Mouse (Mus musculus) CH12.LX (cell line): Measurements from ENCODE around the gene Pom121l2. TPM values are rescaled to one million over a fixed set of nuclear protein-coding genes. Genes with fewer than 3 reads are reported as not detected.
A peak's percentile ranks its signal among the peaks of the same experiment; 100 is the strongest.

Experiments
- DNase-seq: peaks from one replicate; pipeline ENCODE4 v3.0.0-alpha.2; 2013; ENCODE audit errors: extremely low read depth
- H3K27ac ChIP-seq: 2 replicates; pipeline ENCODE4 v1.5.1; 2012; ENCODE audit warnings: low read depth, mild to moderate bottlenecking, control low read depth, moderate library complexity; ENCODE audit not compliant: insufficient read depth
- H3K27me3 ChIP-seq: replicated peaks from 2 replicates; pipeline ENCODE3; 2012; ENCODE audit warnings: inconsistent platforms
- H3K36me3 ChIP-seq, 2 experiments: replicated peaks in 1 of 2; 2 replicates each; pipeline versions ENCODE3 to v1.6.1; 2012; ENCODE audit warnings: inconsistent platforms in 1 of 2, low read length in 1 of 2, mild to moderate bottlenecking in 1 of 2, mixed read lengths in 1 of 2, moderate library complexity in 1 of 2; ENCODE audit not compliant: control insufficient read depth in 1 of 2, insufficient read depth in 1 of 2
- H3K4me1 ChIP-seq, 2 experiments: 2 replicates each; pipeline ENCODE4 v1.6.1; 2012; ENCODE audit warnings: inconsistent platforms in 1 of 2, moderate library complexity in 1 of 2; ENCODE audit not compliant: insufficient read depth in 2 of 2, control insufficient read depth in 1 of 2
- H3K4me2 ChIP-seq: 2 replicates; pipeline ENCODE4 v1.6.1; 2012; ENCODE audit warnings: low read depth, mild to moderate bottlenecking, control low read depth; ENCODE audit not compliant: poor library complexity, insufficient read depth, severe bottlenecking
- H3K4me3 ChIP-seq, 3 experiments: fragments of 150-350 bp in 1 of 3; sonication (generic) in 1 of 3; replicated peaks in 1 of 3; 2 replicates each; pipeline versions ENCODE3 to v1.5.1; 2011 to 2012; ENCODE audit warnings: low read depth in 2 of 3, low read length in 2 of 3, mild to moderate bottlenecking in 2 of 3, moderate library complexity in 2 of 3, control low read depth in 1 of 3, improper control_type of control experiment in 1 of 3, inconsistent platforms in 1 of 3, mixed read lengths in 1 of 3; ENCODE audit not compliant: poor library complexity in 1 of 3
- H3K79me2 ChIP-seq: replicated peaks from 2 replicates; pipeline ENCODE4 v1.6.1; 2012; ENCODE audit warnings: mild to moderate bottlenecking, moderate library complexity; ENCODE audit not compliant: control insufficient read depth, poor library complexity, insufficient read depth, severe bottlenecking; ENCODE audit errors: extremely low read depth
- H3K9ac ChIP-seq: 2 replicates; pipeline ENCODE4 v1.6.1; 2012; ENCODE audit warnings: low read depth, mild to moderate bottlenecking, control low read depth, moderate library complexity; ENCODE audit not compliant: insufficient read depth
- H3K9me3 ChIP-seq: replicated peaks from 2 replicates; pipeline ENCODE3; 2012; ENCODE audit warnings: low read length, inconsistent platforms, mixed read lengths
- CHD1 ChIP-seq: IDR thresholded peaks from 2 replicates; pipeline ENCODE4 v1.6.1; 2012; ENCODE audit warnings: low read depth, low read length, improper control_type of control experiment, inconsistent platforms
- E2F4 ChIP-seq: IDR thresholded peaks from 2 replicates; pipeline ENCODE4 v1.6.1; 2011; ENCODE audit warnings: low read depth, low read length, improper control_type of control experiment; ENCODE audit not compliant: insufficient replicate concordance
- ELF1 ChIP-seq: IDR thresholded peaks from 2 replicates; pipeline ENCODE4 v1.6.1; 2014; ENCODE audit warnings: low read depth, mild to moderate bottlenecking, inconsistent platforms, low read length, improper control_type of control experiment
- EP300 ChIP-seq: IDR thresholded peaks from 2 replicates; pipeline ENCODE4 v1.6.1; 2011; ENCODE audit warnings: low read length, improper control_type of control experiment
- HCFC1 ChIP-seq: IDR thresholded peaks from 2 replicates; pipeline ENCODE4 v1.6.1; 2012; ENCODE audit warnings: low read depth, mild to moderate bottlenecking, inconsistent platforms, low read length, improper control_type of control experiment
- IRF4 ChIP-seq: IDR thresholded peaks from 2 replicates; pipeline ENCODE4 v1.6.1; 2014; ENCODE audit warnings: low read depth, mild to moderate bottlenecking, inconsistent platforms, low read length, improper control_type of control experiment
- JUN ChIP-seq: IDR thresholded peaks from 2 replicates; pipeline ENCODE4 v1.6.1; 2011; ENCODE audit warnings: low read depth, mild to moderate bottlenecking, low read length, improper control_type of control experiment, moderate library complexity; ENCODE audit not compliant: insufficient read depth
- JUND ChIP-seq: conservative IDR thresholded peaks from 2 replicates; pipeline ENCODE4 v1.6.1; 2011; ENCODE audit warnings: low read depth, low read length, improper control_type of control experiment
- KAT2A ChIP-seq: IDR thresholded peaks from 2 replicates; pipeline ENCODE4 v1.6.1; 2012; ENCODE audit warnings: low read length, improper control_type of control experiment, inconsistent platforms; ENCODE audit not compliant: insufficient replicate concordance
- MAFK ChIP-seq: IDR thresholded peaks from 2 replicates; pipeline ENCODE4 v1.6.1; 2011; ENCODE audit warnings: low read length, improper control_type of control experiment; ENCODE audit not compliant: insufficient replicate concordance
- MAX ChIP-seq: IDR thresholded peaks from 2 replicates; pipeline ENCODE4 v1.6.1; 2011; ENCODE audit warnings: low read length, improper control_type of control experiment
- MAZ ChIP-seq: IDR thresholded peaks from 2 replicates; pipeline ENCODE4 v1.6.1; 2012; ENCODE audit warnings: low read depth, mild to moderate bottlenecking, inconsistent platforms, low read length, improper control_type of control experiment, moderate library complexity
- MEF2A ChIP-seq: IDR thresholded peaks from 2 replicates; pipeline ENCODE4 v1.6.1; 2014; ENCODE audit warnings: low read depth, mild to moderate bottlenecking, inconsistent platforms, low read length, improper control_type of control experiment, borderline replicate concordance
- MXI1 ChIP-seq: IDR thresholded peaks from 2 replicates; pipeline ENCODE4 v1.6.1; 2011; ENCODE audit warnings: mild to moderate bottlenecking, low read depth, low read length, improper control_type of control experiment
- MYC ChIP-seq: IDR thresholded peaks from 2 replicates; pipeline ENCODE4 v1.6.1; 2011; ENCODE audit warnings: low read depth, mild to moderate bottlenecking, improper control_type of control experiment, low read length
- NRF1 ChIP-seq: IDR thresholded peaks from 2 replicates; pipeline ENCODE4 v1.6.1; 2014; ENCODE audit warnings: low read depth, mild to moderate bottlenecking, inconsistent platforms, low read length, improper control_type of control experiment, moderate library complexity
- PAX5 ChIP-seq: IDR thresholded peaks from 2 replicates; pipeline ENCODE4 v1.6.1; 2012; ENCODE audit warnings: low read length, inconsistent platforms, mixed read lengths
- POLR2AphosphoS2 ChIP-seq: IDR thresholded peaks from 2 replicates; pipeline ENCODE4 v1.6.1; 2011; ENCODE audit warnings: low read depth, low read length, improper control_type of control experiment
- RAD21 ChIP-seq: IDR thresholded peaks from 2 replicates; pipeline ENCODE4 v1.6.1; 2011; ENCODE audit warnings: low read depth, mild to moderate bottlenecking, low read length, improper control_type of control experiment, moderate library complexity
- SMC3 ChIP-seq: IDR thresholded peaks from 2 replicates; pipeline ENCODE4 v1.6.1; 2011; ENCODE audit warnings: low read depth, low read length, improper control_type of control experiment
- TBP ChIP-seq: conservative IDR thresholded peaks from 2 replicates; pipeline ENCODE4 v1.6.1; 2011; ENCODE audit warnings: low read depth, low read length, improper control_type of control experiment
- UBTF ChIP-seq: IDR thresholded peaks from 2 replicates; pipeline ENCODE4 v1.6.1; 2012; ENCODE audit warnings: low read depth, mild to moderate bottlenecking, inconsistent platforms, low read length, improper control_type of control experiment, moderate library complexity
- USF1 ChIP-seq: IDR thresholded peaks from 2 replicates; pipeline ENCODE4 v1.6.1; 2014; ENCODE audit warnings: low read depth, mild to moderate bottlenecking, inconsistent platforms, low read length, improper control_type of control experiment
- USF2 ChIP-seq: conservative IDR thresholded peaks from 2 replicates; pipeline ENCODE4 v1.6.1; 2011; ENCODE audit warnings: low read depth, low read length, improper control_type of control experiment
- ZKSCAN1 ChIP-seq: IDR thresholded peaks from 2 replicates; pipeline ENCODE4 v1.6.1; 2012; ENCODE audit warnings: low read depth, inconsistent platforms, low read length, improper control_type of control experiment, borderline replicate concordance
- ZNF384 ChIP-seq: IDR thresholded peaks from 2 replicates; pipeline ENCODE4 v1.6.1; 2012; ENCODE audit warnings: low read depth, low read length, improper control_type of control experiment, inconsistent platforms
- dilution Hi-C: fragments of 300-500 bp; cut with MboI; formaldehyde crosslinking; loops from 2 replicates; pipeline ENCODE4 v1.14.3; 2020; ENCODE audit warnings: low sequenced_read_pairs; ENCODE audit not compliant: extremely low pct_unique_long_range_greater_than_20kb, extremely low pct_ligation_motif_present
- in situ Hi-C: fragments of 300-500 bp; cut with MboI; formaldehyde crosslinking; loops from 3 replicates; pipeline ENCODE4 v1.14.3; 2019; ENCODE audit warnings: low sequenced_read_pairs, low pct_ligation_motif_present, low pct_unique_long_range_greater_than_20kb, mixed read lengths
- polyA plus RNA-seq: library from polyadenylated mRNA; unstranded; fragments of >175 nt; gene quantifications from 2 replicates; pipeline ENCODE4 v1.2.1, GENCODE M21; 2012; ENCODE audit warnings: low read depth; ENCODE audit not compliant: insufficient read length
- total RNA-seq, 2 experiments: library from RNA; depleted of rRNA; stranded (reverse); fragments of 300-350 nt in 1 of 2; fragments of >200 nt in 1 of 2; gene quantifications; 2 replicates each; pipeline ENCODE4 v1.2.3; 2012 to 2014

Gene Pom121l2
- total and polyA plus RNA-seq, 3 experiments: not detected

DNA sequence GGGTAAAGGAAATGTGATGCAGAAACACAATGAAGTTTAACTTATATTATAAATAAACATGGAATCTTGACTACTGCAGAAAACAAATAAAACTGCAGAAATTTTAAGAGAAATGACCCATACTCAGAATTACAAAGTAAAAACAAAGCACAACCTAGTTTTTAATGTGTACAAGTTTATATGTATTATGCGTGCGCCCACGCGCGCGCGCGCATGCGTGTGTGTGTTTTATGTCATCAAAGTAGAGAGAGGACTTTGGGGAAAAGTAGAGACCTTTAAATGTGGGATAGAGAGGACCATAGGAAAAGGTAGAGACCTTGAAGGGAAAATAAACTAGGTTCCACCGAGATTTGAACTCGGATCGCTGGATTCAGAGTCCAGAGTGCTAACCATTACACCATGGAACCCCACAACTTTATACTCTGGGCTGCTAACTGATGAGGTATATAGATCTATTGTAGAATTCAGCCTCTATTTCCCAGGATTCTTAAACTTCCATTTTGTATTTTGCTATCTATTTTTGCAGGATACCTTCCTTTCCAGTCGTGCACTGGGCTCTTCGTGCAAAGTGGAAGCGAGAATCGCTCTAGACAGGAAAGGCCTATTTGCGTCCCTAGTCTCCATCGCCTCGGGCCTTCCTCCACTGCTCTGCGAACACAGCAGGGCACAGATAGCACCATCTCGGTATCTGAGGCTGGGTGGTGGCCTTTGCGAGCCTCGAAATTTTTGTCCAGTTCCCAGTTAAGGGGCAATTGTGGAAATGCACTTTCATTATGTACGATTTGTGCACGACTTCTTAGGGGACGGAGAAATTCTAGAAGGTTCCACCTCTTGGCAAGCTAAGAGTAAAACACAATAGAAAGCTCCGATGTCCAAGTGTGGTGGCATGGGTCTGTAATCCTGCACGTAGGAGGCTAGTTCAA lies 47.1 kb upstream of the Pom121l2 start (continued):
- TF ChIP-seq UBTF: peak; percentile 94
- no peak for TF ChIP-seq CHD1
- TF ChIP-seq HCFC1: no peak
- TF ChIP-seq PAX5: no peak
- TF ChIP-seq MXI1: no peak
- no peak for TF ChIP-seq JUN
- 0 out of 2 replicates have a peak, but pooled peaks have one; percentile 25 for TF ChIP-seq IRF4
- no peak for TF ChIP-seq MEF2A
- no peak for TF ChIP-seq USF1
- no peak for TF ChIP-seq SMC3
- no peak for TF ChIP-seq MAZ
- no peak; the same call in 1 of the 2 replicates for TF ChIP-seq MAX
- TF ChIP-seq KAT2A: 0 out of 2 replicates have a peak, but pooled peaks have one; percentile 55
- no peak for TF ChIP-seq RAD21
- TF ChIP-seq ZKSCAN1: no peak
- TF ChIP-seq USF2: no peak
- TF ChIP-seq POLR2AphosphoS2: no peak
- no peak for TF ChIP-seq EP300
- TF ChIP-seq MYC: peak; percentile 12; the same call in 1 of the 2 replicates

GRCm38 (mm10) chr13:21934982-21935791 lies 45.8 kb upstream of the Pom121l2 start:
- H3K9me3 ChIP-seq: peaks cover 3% of the 10 kb centered on the region
- no peaks in the 10 kb centered on the region for H3K79me2 ChIP-seq
- in situ Hi-C loops (loop anchor here (25.0 kb wide), 3 partner anchors 223 to 1577 kb away; partner anchors contain the start of genes Hist1h2ai, Hist1h2bl, Hist1h2bm and Hist1h3h), dilution Hi-C loops (no loop called here)
- H3K9ac ChIP-seq: peak overlapping the region; percentile 63
- no peaks in the 10 kb centered on the region for H3K36me3 ChIP-seq
- peak; percentile 83 for DNase-seq
- H3K4me1 ChIP-seq: peaks cover 0 to 15% of the 10 kb centered on the region in 2 experiments; a peak in 2 of 4 replicates
- peak overlapping the region; percentile 84 for H3K4me2 ChIP-seq
- H3K27me3 ChIP-seq: peaks cover 6% of the 10 kb centered on the region
- no peak for TF ChIP-seq MAZ
- peak; percentile 89; the same call in 1 of the 2 replicates for TF ChIP-seq E2F4
- peak; percentile 98 for TF ChIP-seq ZNF384
- peak; percentile 100 for TF ChIP-seq TBP
- TF ChIP-seq MXI1: no peak
- TF ChIP-seq JUND: no peak; the same call in 1 of the 2 replicates
- TF ChIP-seq ELF1: peak; percentile 94
- TF ChIP-seq MAFK: peak; percentile 96
- TF ChIP-seq NRF1: peak; percentile 49; the same call in 1 of the 2 replicates
- TF ChIP-seq JUN: no peak
- peak overlapping the region in 2 of 3 experiments; percentile 51 to 54 for H3K4me3 ChIP-seq
- H3K27ac ChIP-seq: no peak overlapping the region
